Mouse (Mus musculus): ENCODE results near the gene Atm. TPM values are rescaled to one million over a fixed set of nuclear protein-coding genes. Genes with fewer than 3 reads are reported as not detected.

Atm gene
- polyA plus RNA-seq (2015; fragmentation: Illumina TruSeq; extraction: RNeasy Lipid Tissue Mini Kit (QIAGEN cat#74804); ENCODE audit: low read depth, low replicate concordance) = 5.5 TPM

GRCm38 (mm10) chr9:53536558-53537320 is at the start of gene Atm, which contains the start of gene Npat:
TSS of gene Atm (minus strand) at chr9:53536740.
TSS of gene Npat (plus strand) at chr9:53537047.

GRCm38 (mm10) chr9:53402291-53402711 is 134.2 kb downstream of the Atm start, which contains the start of gene 4930550C14Rik:
TSS of gene 4930550C14Rik (plus strand) at chr9:53402325.

Other genes starting within 250 kb of the Atm start
- 6.8 TPM for gene Exph5, start 235.1 kb downstream of the Atm start, polyA plus RNA-seq (2015; fragmentation: Illumina TruSeq; extraction: RNeasy Lipid Tissue Mini Kit (QIAGEN cat#74804); ENCODE audit: low read depth, low replicate concordance)
- 6.4 TPM for gene Kdelc2, start 152.7 kb downstream of the Atm start, polyA plus RNA-seq (2015; fragmentation: Illumina TruSeq; extraction: RNeasy Lipid Tissue Mini Kit (QIAGEN cat#74804); ENCODE audit: low read depth, low replicate concordance)
- gene 4930550C14Rik, start 134.4 kb downstream of the Atm start, polyA plus RNA-seq (2015; fragmentation: Illumina TruSeq; extraction: RNeasy Lipid Tissue Mini Kit (QIAGEN cat#74804); ENCODE audit: low read depth, low replicate concordance) = 1.4 TPM
- gene Npat, start 307 bp upstream of the Atm start, polyA plus RNA-seq (2015; fragmentation: Illumina TruSeq; extraction: RNeasy Lipid Tissue Mini Kit (QIAGEN cat#74804); ENCODE audit: low read depth, low replicate concordance) = 11.1 TPM
- gene Acat1, start 73.6 kb upstream of the Atm start, polyA plus RNA-seq (2015; fragmentation: Illumina TruSeq; extraction: RNeasy Lipid Tissue Mini Kit (QIAGEN cat#74804); ENCODE audit: low read depth, low replicate concordance) = 98.0 TPM
- 34.1 TPM for gene Cul5, start 133.3 kb upstream of the Atm start, polyA plus RNA-seq (2015; fragmentation: Illumina TruSeq; extraction: RNeasy Lipid Tissue Mini Kit (QIAGEN cat#74804); ENCODE audit: low read depth, low replicate concordance)
- gene Rab39, start 169.5 kb upstream of the Atm start, polyA plus RNA-seq (2015; fragmentation: Illumina TruSeq; extraction: RNeasy Lipid Tissue Mini Kit (QIAGEN cat#74804); ENCODE audit: low read depth, low replicate concordance) = 1.8 TPM
- 3.6 TPM for gene Slc35f2, start 234.8 kb upstream of the Atm start, polyA plus RNA-seq (2015; fragmentation: Illumina TruSeq; extraction: RNeasy Lipid Tissue Mini Kit (QIAGEN cat#74804); ENCODE audit: low read depth, low replicate concordance)